Mouse (Mus musculus) thymus, postnatal 14 days (tissue): ENCODE data around the gene Vmn1r39.
A peak's percentile ranks its signal among the peaks of the same experiment; 100 is the strongest.
"Not testable (repeated sequence)": the region's sequence is repeated elsewhere in the genome, so short reads cannot be mapped to it uniquely, and the experiment has no call there.

Source experiments
- DNase-seq: peaks from one replicate; pipeline ENCODE4 v3.0.0; 2021

Gene Vmn1r39

DNA sequence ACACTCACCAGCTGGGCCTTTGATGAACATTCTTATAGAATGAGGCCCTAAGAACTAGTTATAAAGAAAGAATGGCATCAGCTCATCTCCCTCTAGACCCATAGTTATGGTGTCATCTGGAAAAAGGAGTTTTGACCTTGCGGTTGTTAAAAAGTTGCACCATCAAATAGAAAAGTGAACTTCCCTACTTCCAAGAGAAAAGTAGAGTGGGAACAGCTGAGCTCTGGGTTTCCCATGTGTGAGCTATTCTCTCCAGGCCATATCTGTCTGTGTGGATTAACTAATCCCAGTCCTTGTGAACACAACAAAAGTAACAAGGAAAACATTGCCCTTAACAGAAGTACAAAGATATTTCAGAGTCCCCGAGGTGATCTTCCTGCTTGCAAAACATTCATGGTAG is at the start of gene Vmn1r39:
TSS of gene Vmn1r39 (minus strand) at position 101 of the 400 bp plus-strand sequence.
- DNase-seq, result no peak

DNA sequence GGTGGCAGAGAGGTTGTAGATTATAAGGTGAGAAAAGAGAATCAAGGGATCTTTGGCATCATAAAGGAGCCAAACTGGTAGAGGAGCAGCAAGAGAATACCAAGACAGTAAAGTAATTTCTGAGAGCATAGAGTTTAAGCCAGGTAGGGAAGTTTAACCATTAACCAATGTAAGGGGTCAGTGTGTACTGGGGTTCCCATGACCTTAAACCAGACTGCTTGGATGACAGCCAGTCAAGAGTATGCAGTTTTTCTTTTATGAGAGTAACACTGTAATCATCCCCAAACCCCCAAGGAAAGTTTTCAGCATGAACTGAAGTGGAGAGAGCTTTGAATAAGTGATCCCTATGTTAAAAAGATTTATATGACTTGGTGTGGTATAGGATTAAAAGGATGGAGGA is 49.0 kb upstream of the Vmn1r39 start:
- no peak for DNase-seq

DNA sequence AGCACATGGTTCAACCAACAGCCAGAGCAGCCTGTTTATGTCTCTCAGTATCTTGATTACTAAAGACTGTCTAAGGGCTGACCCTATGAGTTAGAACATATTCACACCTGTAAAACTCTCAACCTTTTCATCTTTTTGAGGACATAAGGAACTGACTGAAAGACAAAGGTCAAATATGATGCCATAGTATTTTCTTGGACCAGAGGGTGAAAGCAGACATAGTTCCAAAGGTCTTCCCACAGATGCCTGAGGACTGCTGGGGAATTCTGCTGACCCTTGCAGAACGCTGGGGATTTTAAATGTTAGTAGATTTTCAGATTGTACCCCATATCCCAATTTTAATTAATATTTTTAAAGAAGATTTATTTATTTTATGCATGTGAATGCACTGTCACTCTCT is 47.9 kb upstream of the Vmn1r39 start:
- DNase-seq, result no peak

DNA sequence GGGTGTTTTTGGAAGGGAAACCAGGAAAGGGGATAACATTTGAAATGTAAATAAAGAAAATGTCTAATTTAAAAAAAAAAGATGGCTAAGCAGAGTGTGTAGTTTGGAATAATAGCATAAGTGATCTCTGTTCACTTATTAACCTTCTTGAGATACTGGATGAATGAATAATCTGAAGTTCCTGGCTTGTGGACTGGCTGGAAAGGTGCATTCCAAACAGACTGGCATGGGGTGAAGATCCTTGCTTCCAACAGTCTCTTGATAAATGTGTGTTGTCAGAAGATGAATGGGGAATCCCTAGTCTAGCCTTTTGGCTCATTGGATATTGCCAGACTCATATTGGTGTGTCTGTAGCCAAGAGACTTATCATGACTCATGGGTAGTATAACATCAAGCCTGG is 45.8 kb upstream of the Vmn1r39 start:
- DNase-seq, result no peak

DNA sequence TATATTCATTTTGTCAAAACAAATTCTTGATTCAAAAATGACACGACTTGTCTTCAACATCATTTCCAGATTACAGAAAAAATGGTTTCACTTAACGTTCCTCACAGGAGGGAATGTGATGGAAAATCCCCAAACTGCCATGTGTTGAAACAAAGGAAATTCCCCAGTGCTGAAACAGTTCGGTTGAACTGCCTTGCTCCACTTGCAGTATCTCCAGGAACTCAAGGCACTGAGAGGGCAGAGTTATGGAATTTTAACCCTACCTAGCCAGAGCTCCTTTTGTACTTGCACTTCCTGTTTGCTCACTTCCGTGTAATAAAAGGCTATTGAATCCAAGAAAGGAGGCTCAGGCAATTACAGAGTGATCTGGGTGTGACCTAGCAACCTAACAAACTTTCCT is 38.5 kb upstream of the Vmn1r39 start:
- DNase-seq, result no peak

DNA sequence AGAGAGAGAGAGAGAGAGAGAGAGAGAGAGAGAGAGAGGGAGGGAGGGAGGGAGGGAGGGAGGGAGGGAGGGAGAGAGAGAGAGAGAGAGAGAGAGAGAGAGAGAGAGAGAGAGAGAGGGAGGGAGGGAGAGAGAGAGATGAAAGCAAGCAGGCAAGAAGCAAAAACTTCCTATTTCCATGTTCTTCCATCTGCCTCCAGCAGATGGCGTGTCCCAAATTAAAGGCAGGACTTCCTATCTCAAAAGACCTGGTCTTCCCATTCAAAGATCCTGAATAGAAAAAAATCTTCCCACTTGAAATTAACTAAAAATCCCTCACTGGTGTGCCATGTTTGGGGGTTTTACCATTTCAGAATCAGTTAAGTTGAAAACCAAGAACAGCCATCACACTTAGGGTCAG is 30.2 kb upstream of the Vmn1r39 start:
- DNase-seq, result peak; percentile 19

DNA sequence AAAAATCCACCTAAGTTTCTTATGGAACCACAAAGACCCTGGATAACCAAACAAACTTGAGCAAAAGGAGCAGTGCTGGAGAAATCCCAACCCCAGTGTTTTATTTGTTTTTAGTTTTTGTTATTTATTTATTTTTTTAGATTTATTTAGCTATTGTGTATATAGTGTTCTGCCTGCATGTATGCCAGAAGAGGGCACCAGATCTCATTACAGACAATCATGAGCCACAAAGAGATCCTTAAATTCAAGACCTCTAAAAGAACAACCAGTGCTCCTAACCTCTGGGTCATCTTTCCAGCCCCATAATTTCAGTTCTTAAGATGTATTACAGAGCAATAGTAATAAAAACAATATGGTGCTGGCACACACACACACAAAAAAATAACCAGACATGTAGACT is 26.5 kb upstream of the Vmn1r39 start:
- peak; percentile 4 for DNase-seq

DNA sequence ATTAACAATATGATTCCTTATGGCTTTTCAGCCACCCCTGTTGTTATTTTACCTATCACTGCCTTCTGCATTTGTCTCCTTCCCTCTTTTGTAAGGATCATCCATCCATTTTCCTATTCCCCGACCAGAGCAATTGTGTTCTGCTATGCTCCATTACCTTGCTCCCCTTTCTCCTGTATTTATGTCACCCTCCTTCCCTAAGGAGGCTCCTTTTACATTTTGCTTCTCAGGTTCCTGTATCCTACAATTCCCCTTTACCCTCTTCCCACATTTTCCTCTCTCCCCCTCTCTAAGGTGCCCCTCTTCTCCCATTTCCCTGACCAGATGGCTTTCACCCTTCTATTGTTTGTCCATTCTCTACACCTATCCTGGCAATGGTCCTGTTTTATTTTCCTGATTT is 4.1 kb downstream of the Vmn1r39 start:
- DNase-seq, result no peak

DNA sequence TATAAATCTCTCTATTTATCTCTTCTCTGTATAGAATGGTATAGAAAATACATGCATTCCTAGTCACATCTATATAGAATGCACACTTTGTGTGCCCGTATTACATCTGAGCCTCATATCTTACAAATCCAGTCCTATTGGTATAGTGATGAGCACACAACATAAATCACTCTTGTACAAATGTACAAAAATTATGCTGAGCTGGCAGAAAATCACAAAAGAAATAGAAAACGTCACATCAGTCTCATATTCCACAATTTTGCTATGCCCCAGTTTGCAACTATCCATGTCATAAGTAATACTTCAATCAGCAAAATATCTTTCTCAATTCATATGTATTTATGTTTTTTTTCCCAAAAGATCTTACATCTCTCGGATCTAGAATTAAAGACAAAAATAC is 4.7 kb downstream of the Vmn1r39 start:
- DNase-seq, result no peak

DNA sequence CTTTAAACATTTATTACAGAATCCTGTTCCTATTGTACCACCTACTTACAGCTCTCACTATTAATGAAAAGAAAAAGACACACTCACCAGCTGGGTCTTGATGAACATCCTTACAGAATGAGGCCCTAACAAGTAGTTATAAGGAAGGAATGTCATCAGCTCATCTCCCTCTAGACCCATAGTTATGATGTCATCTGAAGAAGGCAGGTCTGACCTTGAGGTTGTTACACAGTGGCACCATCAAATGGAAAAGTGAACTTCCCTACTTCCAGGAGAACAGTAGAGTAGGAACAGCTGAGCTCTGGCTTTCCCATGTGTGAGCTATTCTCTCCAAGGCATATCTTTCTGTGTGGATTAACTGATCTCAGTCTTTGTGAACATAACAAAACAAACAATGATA is 27.9 kb downstream of the Vmn1r39 start, which contains the start of gene Vmn1r38:
TSS of gene Vmn1r38 (minus strand) at position 101 of the 400 bp plus-strand sequence.
- not testable (repeated sequence) for DNase-seq
